8 mouse cellular contexts compared by ENCODE assay signal in genomic region chr11:53521120-53521820, GRCm38 (mm10). TPM values are rescaled to one million over a fixed set of nuclear protein-coding genes. Genes with fewer than 3 reads are reported as not detected.
DNase-seq lines count a peak whose midpoint lies in the region; ATAC-seq and TF ChIP-seq lines count a peak whose summit lies in the region.

No protein-coding gene starts in this region.

- peak overlapping the region; percentile 72 for H3K4me2 ChIP-seq in embryonic facial prominence, embryonic 13.5 days
- H3K4me2 ChIP-seq in intestine, embryonic 14.5 days (ENCODE audit: low read length): peak overlapping the region; percentile 75
- peak overlapping the region; percentile 84 for H3K4me2 ChIP-seq in midbrain, embryonic 15.5 days

- no peak for ATAC-seq in cerebellum, adult (ENCODE audit: insufficient number of reproducible peaks, low FRiP score, low TSS enrichment)
- ATAC-seq in embryonic facial prominence, embryonic 13.5 days (ENCODE audit: insufficient number of reproducible peaks, insufficient read depth, low FRiP score, low TSS enrichment, low read depth): no peak
- ATAC-seq in intestine, embryonic 14.5 days (replicated peaks; ENCODE audit: low FRiP score, low TSS enrichment, low read depth): no peak
- 0 out of 2 replicates have a peak, but pooled peaks have one; percentile 19 for ATAC-seq in midbrain, embryonic 15.5 days (replicated peaks)

- H3K4me1 ChIP-seq in cerebellum, adult 2 months (ENCODE audit: control insufficient read depth, insufficient read depth, low read length): peaks cover 33% of the 10 kb centered on the region
- H3K4me1 ChIP-seq in embryonic facial prominence, embryonic 13.5 days: peaks cover 62% of the 10 kb centered on the region
- H3K4me1 ChIP-seq in intestine, embryonic 14.5 days (replicated peaks; ENCODE audit: control insufficient read depth, insufficient read depth, low read length): peaks cover 34% of the 10 kb centered on the region
- peaks cover 32% of the 10 kb centered on the region for H3K4me1 ChIP-seq in midbrain, embryonic 15.5 days

- H3K4me3 ChIP-seq in cerebellum, adult 2 months (replicated peaks; ENCODE audit: insufficient read depth, low read depth, low read length): peak overlapping the region; percentile 78
- H3K4me3 ChIP-seq in embryonic facial prominence, embryonic 13.5 days: peak overlapping the region; percentile 77
- H3K4me3 ChIP-seq in intestine, embryonic 14.5 days (ENCODE audit: low read depth, low read length): peak overlapping the region; percentile 72
- peak overlapping the region; percentile 84 for H3K4me3 ChIP-seq in midbrain, embryonic 15.5 days

- 10% methylated on average over 16 of the region's 16 CpGs for WGBS in cerebellum, adult 2 months
- 53% methylated on average over 16 of the region's 16 CpGs for WGBS in embryonic facial prominence, embryonic 13.5 days
- 38% methylated on average over 16 of the region's 16 CpGs for WGBS in intestine, embryonic 14.5 days
- WGBS in midbrain, embryonic 15.5 days: 42% methylated on average over 16 of the region's 16 CpGs

- peak; percentile 66 to 73 for DNase-seq in cerebellum, adult 2 months
- peak; percentile 32 for DNase-seq in 3T3-L1 (ENCODE audit: low read depth, low spot score)
- peak; percentile 59 for DNase-seq in intestine, embryonic 14.5 days (ENCODE audit: low spot score)
- no peak for DNase-seq in gastrocnemius, postnatal 4 days (ENCODE audit: low spot score in 2 of 2)
- no peak for DNase-seq in left cerebral cortex, postnatal 4 days

- H3K9ac ChIP-seq in embryonic facial prominence, embryonic 13.5 days: peak overlapping the region; percentile 88; the same call in 1 of the 2 replicates
- H3K9ac ChIP-seq in intestine, embryonic 14.5 days (ENCODE audit: low read length): no peak overlapping the region
- H3K9ac ChIP-seq in midbrain, embryonic 15.5 days: no peak overlapping the region

- TF ChIP-seq CTCF in cerebellum, adult 2 months (IDR thresholded peaks at IDR 0.05; ENCODE audit: borderline replicate concordance, insufficient read depth, low read depth, low read length): no peak

- no peaks in the 10 kb centered on the region for H3K27me3 ChIP-seq in cerebellum, adult 2 months (ENCODE audit: control insufficient read depth, insufficient read depth, low read length)
- no peaks in the 10 kb centered on the region; the same call in 1 of the 2 replicates for H3K27me3 ChIP-seq in embryonic facial prominence, embryonic 13.5 days
- no peaks in the 10 kb centered on the region for H3K27me3 ChIP-seq in intestine, embryonic 14.5 days (replicated peaks; ENCODE audit: control insufficient read depth, insufficient read depth, low read length)
- H3K27me3 ChIP-seq in midbrain, embryonic 15.5 days (replicated peaks): peaks cover 14% of the 10 kb centered on the region; the same call in 1 of the 2 replicates

- TF ChIP-seq POLR2A in cerebellum, adult 2 months (IDR thresholded peaks at IDR 0.05; ENCODE audit: borderline replicate concordance, insufficient read depth, low read length): peak; percentile 22; the same call in 1 of the 2 replicates

- peak overlapping the region; percentile 89 for H3K27ac ChIP-seq in cerebellum, adult 2 months (ENCODE audit: insufficient read depth, low read length)
- peak overlapping the region; percentile 90 for H3K27ac ChIP-seq in embryonic facial prominence, embryonic 13.5 days
- no peak overlapping the region for H3K27ac ChIP-seq in intestine, embryonic 14.5 days (ENCODE audit: low read depth)
- no peak overlapping the region for H3K27ac ChIP-seq in midbrain, embryonic 15.5 days

- intact Hi-C loops in left cerebral cortex, postnatal 4 days (cut with DNase I): no loop called here

- H3K36me3 ChIP-seq in embryonic facial prominence, embryonic 13.5 days: no peaks in the 10 kb centered on the region
- H3K36me3 ChIP-seq in intestine, embryonic 14.5 days (ENCODE audit: control insufficient read depth, insufficient read depth, low read length): no peaks in the 10 kb centered on the region
- H3K36me3 ChIP-seq in midbrain, embryonic 15.5 days (replicated peaks): no peaks in the 10 kb centered on the region

- no peaks in the 10 kb centered on the region for H3K9me3 ChIP-seq in embryonic facial prominence, embryonic 13.5 days
- H3K9me3 ChIP-seq in intestine, embryonic 14.5 days (ENCODE audit: control insufficient read depth, low read length): no peaks in the 10 kb centered on the region
- no peaks in the 10 kb centered on the region for H3K9me3 ChIP-seq in midbrain, embryonic 15.5 days

RNA-seq across cellular contexts. Expression of gene Sept8, which starts 2.2 kb away (rescaled TPM):
- polyA plus RNA-seq in cerebellum, adult 2 months (2012; rRNA removed): 318 and 354 TPM in 2 replicates
- polyA plus RNA-seq in embryonic facial prominence, embryonic 13.5 days (2015; fragmentation: Nextera tagmentation; extraction: Ambion mirVana): 38.1 and 43.6 TPM in 2 replicates
- polyA plus RNA-seq in intestine, embryonic 14.5 days (2014; fragmentation: Nextera tagmentation; extraction: Ambion mirVana): 20.7 and 22.7 TPM in 2 replicates
- 18.4 TPM in 2 replicates for polyA plus RNA-seq in midbrain, embryonic 15.5 days (2015; fragmentation: Nextera tagmentation; extraction: Ambion mirVana)
- 10 to 100 TPM; 85.8 to 88.6 TPM for total RNA-seq in gastrocnemius, postnatal 4 days (2021)
- total RNA-seq in left cerebral cortex, postnatal 4 days (2021): 10 to 100 TPM; 53.7 to 54.5 TPM

RNA-seq across cellular contexts. Expression of gene Sowaha, which starts 41.2 kb away (rescaled TPM):
- polyA plus RNA-seq in cerebellum, adult 2 months (2012; rRNA removed): 23.1 and 27.1 TPM in 2 replicates
- 0.21 and 1.2 TPM in 2 replicates for polyA plus RNA-seq in embryonic facial prominence, embryonic 13.5 days (2015; fragmentation: Nextera tagmentation; extraction: Ambion mirVana)
- polyA plus RNA-seq in intestine, embryonic 14.5 days (2014; fragmentation: Nextera tagmentation; extraction: Ambion mirVana): 0.09 and 0.28 TPM in 2 replicates
- 0.99 and 1.1 TPM in 2 replicates for polyA plus RNA-seq in midbrain, embryonic 15.5 days (2015; fragmentation: Nextera tagmentation; extraction: Ambion mirVana)
- under 1 TPM; 0.16 to 0.25 TPM for total RNA-seq in gastrocnemius, postnatal 4 days (2021)
- 10 to 100 TPM; 12.2 to 18.1 TPM for total RNA-seq in left cerebral cortex, postnatal 4 days (2021)

RNA-seq across cellular contexts. Expression of gene Gm9945, which starts 41.3 kb away (rescaled TPM):
- polyA plus RNA-seq in cerebellum, adult 2 months (2012; rRNA removed): 0.65 and 1.6 TPM in 2 replicates
- polyA plus RNA-seq in embryonic facial prominence, embryonic 13.5 days (2015; fragmentation: Nextera tagmentation; extraction: Ambion mirVana): not detected in 2 replicates
- polyA plus RNA-seq in intestine, embryonic 14.5 days (2014; fragmentation: Nextera tagmentation; extraction: Ambion mirVana): not detected in 2 replicates
- polyA plus RNA-seq in midbrain, embryonic 15.5 days (2015; fragmentation: Nextera tagmentation; extraction: Ambion mirVana): 0.39 TPM in 1 of 2 replicates, not detected in the other
- not detected for total RNA-seq in gastrocnemius, postnatal 4 days (2021)
- total RNA-seq in left cerebral cortex, postnatal 4 days (2021): under 1 TPM; 0.52 to 0.98 TPM

RNA-seq across cellular contexts. Expression of gene Kif3a, which starts 45.9 kb away (rescaled TPM):
- polyA plus RNA-seq in cerebellum, adult 2 months (2012; rRNA removed): 91.1 and 93.2 TPM in 2 replicates
- polyA plus RNA-seq in embryonic facial prominence, embryonic 13.5 days (2015; fragmentation: Nextera tagmentation; extraction: Ambion mirVana): 118 and 122 TPM in 2 replicates
- 58.7 and 63.5 TPM in 2 replicates for polyA plus RNA-seq in intestine, embryonic 14.5 days (2014; fragmentation: Nextera tagmentation; extraction: Ambion mirVana)
- polyA plus RNA-seq in midbrain, embryonic 15.5 days (2015; fragmentation: Nextera tagmentation; extraction: Ambion mirVana): 345 and 349 TPM in 2 replicates
- total RNA-seq in gastrocnemius, postnatal 4 days (2021): 10 to 100 TPM; 15.9 to 18.2 TPM
- total RNA-seq in left cerebral cortex, postnatal 4 days (2021): 100 to 1,000 TPM; 169 to 171 TPM

RNA-seq across cellular contexts. Expression of gene Gm9837, which starts 51.0 kb away (rescaled TPM):
- polyA plus RNA-seq in cerebellum, adult 2 months (2012; rRNA removed): not detected in 2 replicates
- polyA plus RNA-seq in embryonic facial prominence, embryonic 13.5 days (2015; fragmentation: Nextera tagmentation; extraction: Ambion mirVana): not detected in 2 replicates
- polyA plus RNA-seq in intestine, embryonic 14.5 days (2014; fragmentation: Nextera tagmentation; extraction: Ambion mirVana): not detected in 2 replicates
- not detected in 2 replicates for polyA plus RNA-seq in midbrain, embryonic 15.5 days (2015; fragmentation: Nextera tagmentation; extraction: Ambion mirVana)
- total RNA-seq in gastrocnemius, postnatal 4 days (2021): not detected
- total RNA-seq in left cerebral cortex, postnatal 4 days (2021): not detected

Comparison
In these comparisons a context has a peak if more than half of its experiments do, and no peak if none do; other contexts are left out.
1. DNase-seq: peak in cerebellum, adult 2 months (2 of 2), 3T3-L1 (single experiment) and intestine, embryonic 14.5 days (single experiment); none in gastrocnemius, postnatal 4 days (0 of 2) and left cerebral cortex, postnatal 4 days (single experiment).
2. H3K27ac ChIP-seq: peak in cerebellum, adult 2 months (single experiment) and embryonic facial prominence, embryonic 13.5 days (single experiment); none in intestine, embryonic 14.5 days (single experiment) and midbrain, embryonic 15.5 days (single experiment).
3. RNA of gene Sowaha, which starts 41.2 kb away (polyA plus RNA-seq): 23.1 to 27.1 TPM in cerebellum, adult 2 months; 0.99 to 1.1 TPM in midbrain, embryonic 15.5 days, 0.09 to 0.28 TPM in intestine, embryonic 14.5 days and 0.21 to 1.2 TPM in embryonic facial prominence, embryonic 13.5 days; every median in the first group is over 10 times any median in the second.
4. Peak in every context shown above with its lines, with median percentiles within 50 percentile points of each other: H3K4me3 ChIP-seq and H3K4me2 ChIP-seq.